Mouse (Mus musculus) neural tube, embryonic 15.5 days (tissue): Measurements from ENCODE around the gene Gpsm3. TPM values are rescaled to one million over a fixed set of nuclear protein-coding genes. Genes with fewer than 3 reads are reported as not detected.
A peak's percentile ranks its signal among the peaks of the same experiment; 100 is the strongest.

Experiments
- ATAC-seq: fragments of 200-750 bp; cut with Nextera tagmentation; 2 replicates; pipeline ENCODE4 v1.8.0; 2017; ENCODE audit warnings: mild to moderate bottlenecking, moderate TSS enrichment, moderate library complexity; ENCODE audit not compliant: low FRiP score
- H3K27ac ChIP-seq: fragments of 300-500 bp; sonication (generic); replicated peaks from 2 replicates; pipeline ENCODE4 v1.5.1; 2015; ENCODE audit warnings: mild to moderate bottlenecking, inconsistent platforms
- H3K27me3 ChIP-seq: fragments of 300-500 bp; sonication (generic); replicated peaks from 2 replicates; pipeline ENCODE4 v1.6.1; 2015; ENCODE audit warnings: inconsistent platforms
- H3K36me3 ChIP-seq: fragments of 300-500 bp; sonication (generic); 2 replicates; pipeline ENCODE4 v1.6.1; 2015; ENCODE audit warnings: inconsistent platforms
- H3K4me1 ChIP-seq: fragments of 300-500 bp; sonication (generic); 2 replicates; pipeline ENCODE4 v1.6.1; 2015; ENCODE audit warnings: inconsistent platforms
- H3K4me2 ChIP-seq: fragments of 300-500 bp; sonication (generic); 2 replicates; pipeline ENCODE4 v1.6.1; 2015; ENCODE audit warnings: inconsistent platforms, mild to moderate bottlenecking, moderate library complexity
- H3K4me3 ChIP-seq: fragments of 300-500 bp; sonication (generic); replicated peaks from 2 replicates; pipeline ENCODE4 v1.5.1; 2015; ENCODE audit warnings: mild to moderate bottlenecking, inconsistent platforms
- H3K9ac ChIP-seq: fragments of 300-500 bp; sonication (generic); replicated peaks from 2 replicates; pipeline ENCODE4 v1.6.1; 2015; ENCODE audit warnings: mild to moderate bottlenecking, inconsistent platforms
- H3K9me3 ChIP-seq: fragments of 300-500 bp; sonication (generic); replicated peaks from 2 replicates; pipeline ENCODE4 v1.6.1; 2016; ENCODE audit warnings: inconsistent platforms
- WGBS: fragments of 180-500 bp; shearing (Covaris S2); methylation state at CpG from one replicate; pipeline ENCODE4 v1.1.7; 2015; ENCODE audit warnings: mixed read lengths; 5-methylcytosine and 5-hydroxymethylcytosine counted together
- polyA plus RNA-seq: library from polyadenylated mRNA; unstranded; fragments of >200 nt; fragmentation: Nextera tagmentation; extraction: Ambion mirVana; gene quantifications from 2 replicates; pipeline ENCODE4 v1.2.1, GENCODE M21; 2015

Gene Gpsm3
- polyA plus RNA-seq, 1 experiment from 2014 or later: 3.8 TPM

- no peaks in the 10 kb centered on the region for H3K9me3 ChIP-seq
- peaks cover 40% of the 10 kb centered on the region for H3K4me1 ChIP-seq
- no peak overlapping the region for H3K4me2 ChIP-seq
- H3K9ac ChIP-seq: no peak overlapping the region
- no peak overlapping the region for H3K4me3 ChIP-seq
- WGBS: 95% methylated on average over 3 of the region's 3 CpGs
- H3K27ac ChIP-seq: no peak overlapping the region
- no peak for ATAC-seq
- no peaks in the 10 kb centered on the region; the same call in 1 of the 2 replicates for H3K27me3 ChIP-seq
- H3K36me3 ChIP-seq: peaks cover 27% of the 10 kb centered on the region
Measured at GRCm38 (mm10) chr17:34624981-34625380, 35.4 kb downstream of the Gpsm3 start.

- peaks cover 5% of the 10 kb centered on the region; the same call in 1 of the 2 replicates for H3K27me3 ChIP-seq
- peak overlapping the region; percentile 78 for H3K4me3 ChIP-seq
- H3K36me3 ChIP-seq: peaks cover 21% of the 10 kb centered on the region
- peak overlapping the region; percentile 93 for H3K27ac ChIP-seq
- WGBS: 53% methylated on average over 16 of the region's 16 CpGs
- H3K9ac ChIP-seq: peak overlapping the region; percentile 70
- peaks cover 52% of the 10 kb centered on the region for H3K4me1 ChIP-seq
- ATAC-seq: no peak
- no peaks in the 10 kb centered on the region for H3K9me3 ChIP-seq
- peak overlapping the region; percentile 90 for H3K4me2 ChIP-seq
Measured at GRCm38 (mm10) chr17:34626062-34626772, 36.6 kb downstream of the Gpsm3 start.

- H3K4me1 ChIP-seq: peaks cover 57% of the 10 kb centered on the region
- H3K4me3 ChIP-seq: peak overlapping the region; percentile 78
- peaks cover 21% of the 10 kb centered on the region for H3K36me3 ChIP-seq
- peak overlapping the region; percentile 90 for H3K4me2 ChIP-seq
- H3K27me3 ChIP-seq: peaks cover 10% of the 10 kb centered on the region; the same call in 1 of the 2 replicates
- ATAC-seq: peak; percentile 46
- H3K27ac ChIP-seq: peak overlapping the region; percentile 93
- 0% methylated on average over 18 of the region's 18 CpGs for WGBS
- H3K9me3 ChIP-seq: no peaks in the 10 kb centered on the region
- H3K9ac ChIP-seq: peak overlapping the region; percentile 70
Measured at GRCm38 (mm10) chr17:34626773-34627092, 37.1 kb downstream of the Gpsm3 start.

GRCm38 (mm10) chr17:34627093-34627942, 37.7 kb downstream of the Gpsm3 start:
- under 1% methylated on average over 43 of the region's 45 CpGs for WGBS
- Histone ChIP-seq H3K4me2 (peak overlapping the region; percentile 90), H3K27me3 (peaks cover 10% of the 10 kb centered on the region; the same call in 1 of the 2 replicates), H3K4me1 (peaks cover 63% of the 10 kb centered on the region), H3K36me3 (peaks cover 17% of the 10 kb centered on the region), H3K9ac (peak overlapping the region; percentile 70), H3K4me3 (peak overlapping the region; percentile 78), H3K27ac (peak overlapping the region; percentile 93), H3K9me3 (no peaks in the 10 kb centered on the region)
- ATAC-seq: peak; percentile 77

- WGBS: 6% methylated on average over 29 of the region's 29 CpGs
- peak; percentile 3; the same call in 1 of the 2 replicates for ATAC-seq
- Histone ChIP-seq H3K36me3 (peaks cover 9% of the 10 kb centered on the region; the same call in 1 of the 2 replicates), H3K27ac (peak within 1 kb of the TSS; percentile 93), H3K9ac (peak within 1 kb of the TSS; percentile 70), H3K4me1 (peaks cover 69% of the 10 kb centered on the region), H3K4me3 (peak within 1 kb of the TSS; percentile 78), H3K9me3 (no peaks in the 10 kb centered on the region), H3K4me2 (peak within 1 kb of the TSS; percentile 90), H3K27me3 (peaks cover 10% of the 10 kb centered on the region; the same call in 1 of the 2 replicates)
Measured at GRCm38 (mm10) chr17:34627943-34628643, 38.5 kb downstream of the Gpsm3 start, which contains the start of gene Ppt2. Gene Ppt2 (minus strand): TSS chr17:34628510.

GRCm38 (mm10) chr17:34628644-34628967, 39.0 kb downstream of the Gpsm3 start:
- H3K4me2 ChIP-seq: peak overlapping the region; percentile 90
- H3K4me3 ChIP-seq: peak overlapping the region; percentile 78
- peak overlapping the region; percentile 44; the same call in 1 of the 2 replicates for H3K9ac ChIP-seq
- H3K27ac ChIP-seq: peak overlapping the region; percentile 93
- H3K27me3 ChIP-seq: peaks cover 13% of the 10 kb centered on the region
- no peak for ATAC-seq
- H3K9me3 ChIP-seq: no peaks in the 10 kb centered on the region
- WGBS: 20% methylated on average over 5 of the region's 5 CpGs
- H3K4me1 ChIP-seq: peaks cover 69% of the 10 kb centered on the region
- H3K36me3 ChIP-seq: peaks cover 4% of the 10 kb centered on the region; the same call in 1 of the 2 replicates

GRCm38 (mm10) chr17:34629221-34629751, 39.7 kb downstream of the Gpsm3 start, which contains the start of gene Prrt1:
Gene Prrt1 (plus strand): TSS chr17:34629533.
- Histone ChIP-seq H3K27me3 (peaks cover 14% of the 10 kb centered on the region), H3K9me3 (no peaks in the 10 kb centered on the region), H3K4me1 (peaks cover 69% of the 10 kb centered on the region), H3K27ac (peak within 1 kb of the TSS; percentile 93), H3K4me2 (peak within 1 kb of the TSS; percentile 90), H3K9ac (peak within 1 kb of the TSS; percentile 70), H3K4me3 (peak within 1 kb of the TSS; percentile 78), H3K36me3 (no peaks in the 10 kb centered on the region)
- ATAC-seq: peak; percentile 32
- WGBS: under 1% methylated on average over 16 of the region's 16 CpGs

GRCm38 (mm10) chr17:34629796-34630603, 40.4 kb downstream of the Gpsm3 start:
- Histone ChIP-seq H3K4me2 (peak overlapping the region; percentile 90), H3K27ac (0 out of 2 replicates have a peak overlapping the region, but pooled peaks have one; percentile 93), H3K9ac (peak overlapping the region; percentile 44), H3K4me1 (peaks cover 69% of the 10 kb centered on the region), H3K4me3 (peak overlapping the region; percentile 78), H3K9me3 (no peaks in the 10 kb centered on the region), H3K27me3 (peaks cover 14% of the 10 kb centered on the region), H3K36me3 (no peaks in the 10 kb centered on the region)
- ATAC-seq: no peak
- 15% methylated on average over 12 of the region's 12 CpGs for WGBS

- Histone ChIP-seq H3K27me3 (peaks cover 19% of the 10 kb centered on the region), H3K4me2 (peak overlapping the region; percentile 90), H3K9me3 (no peaks in the 10 kb centered on the region), H3K27ac (no peak overlapping the region), H3K36me3 (no peaks in the 10 kb centered on the region), H3K4me3 (peak overlapping the region; percentile 78), H3K9ac (peak overlapping the region; percentile 42), H3K4me1 (peaks cover 62% of the 10 kb centered on the region)
- 2% methylated on average over 45 of the region's 48 CpGs for WGBS
- ATAC-seq: no peak
Measured at GRCm38 (mm10) chr17:34630761-34631301, 41.2 kb downstream of the Gpsm3 start.

- H3K27ac ChIP-seq: no peak overlapping the region
- peak overlapping the region; percentile 78 for H3K4me3 ChIP-seq
- H3K4me2 ChIP-seq: peak overlapping the region; percentile 90
- H3K36me3 ChIP-seq: no peaks in the 10 kb centered on the region
- no peak for ATAC-seq
- H3K9me3 ChIP-seq: no peaks in the 10 kb centered on the region
- peak overlapping the region; percentile 18 for H3K9ac ChIP-seq
- H3K4me1 ChIP-seq: peaks cover 54% of the 10 kb centered on the region
- peaks cover 20% of the 10 kb centered on the region for H3K27me3 ChIP-seq
- 3% methylated on average over 12 of the region's 12 CpGs for WGBS
Measured at GRCm38 (mm10) chr17:34631647-34632046, 42.0 kb downstream of the Gpsm3 start.
